Mouse (Mus musculus) left cerebral cortex, postnatal 10 days (tissue): ENCODE measurements around the gene Ror1. TPM values are rescaled to one million over a fixed set of nuclear protein-coding genes. Genes with fewer than 3 reads are reported as not detected.
A peak's percentile ranks its signal among the peaks of the same experiment; 100 is the strongest.

Source experiments
- DNase-seq, 2 experiments: peaks; one replicate each; pipeline ENCODE4 v3.0.0; 2021 to 2022; ENCODE audit warnings: low spot score in 2 of 2, mixed read lengths in 1 of 2; ENCODE audit errors: extremely low spot score in 1 of 2
- intact Hi-C: fragments of 180-260 bp; cut with DNase I; formaldehyde crosslinking; loops from one replicate; pipeline ENCODE4 v1.15.1; 2025
- total RNA-seq, 2 experiments: library from RNA; stranded (reverse); gene quantifications; 2 replicates each; pipeline ENCODE4 v1.2.3; 2021

Ror1 gene
- total RNA-seq, 2 experiments from 2014 or later: 0.89 to 1.2 TPM

GRCm38 (mm10) chr4:100328361-100328970, 232.9 kb downstream of the Ror1 start:
- no peak for DNase-seq
- intact Hi-C loops: no loop called here

GRCm38 (mm10) chr4:100335168-100335567, 239.6 kb downstream of the Ror1 start:
- intact Hi-C loops: no loop called here
- no peak for DNase-seq

- DNase-seq: no peak
- intact Hi-C loops: no loop called here
Observed at GRCm38 (mm10) chr4:100347791-100348190, 252.2 kb downstream of the Ror1 start.

GRCm38 (mm10) chr4:100350106-100350795, 254.7 kb downstream of the Ror1 start:
- DNase-seq: no peak
- intact Hi-C loops: no loop called here

GRCm38 (mm10) chr4:100351797-100352290, 256.3 kb downstream of the Ror1 start:
- intact Hi-C loops: no loop called here
- DNase-seq: no peak

GRCm38 (mm10) chr4:100355566-100355965, 260.0 kb downstream of the Ror1 start:
- intact Hi-C loops: no loop called here
- DNase-seq: peak; percentile 15 to 41

GRCm38 (mm10) chr4:100357881-100358589, 262.4 kb downstream of the Ror1 start:
- DNase-seq: peak in 1 of 2 experiments; percentile 13
- intact Hi-C loops: no loop called here

GRCm38 (mm10) chr4:100363666-100364065, 268.1 kb downstream of the Ror1 start:
- intact Hi-C loops: no loop called here
- no peak for DNase-seq

GRCm38 (mm10) chr4:100368691-100369090, 273.1 kb downstream of the Ror1 start:
- intact Hi-C loops: no loop called here
- no peak for DNase-seq

GRCm38 (mm10) chr4:100369541-100370174, 274.1 kb downstream of the Ror1 start:
- no peak for DNase-seq
- intact Hi-C loops: no loop called here

GRCm38 (mm10) chr4:100372806-100373205, 277.2 kb downstream of the Ror1 start:
- intact Hi-C loops: no loop called here
- no peak for DNase-seq

- intact Hi-C loops: no loop called here
- no peak for DNase-seq
Observed at GRCm38 (mm10) chr4:100373780-100374179, 278.2 kb downstream of the Ror1 start.

GRCm38 (mm10) chr4:100375286-100375685, 279.7 kb downstream of the Ror1 start:
- intact Hi-C loops: no loop called here
- no peak for DNase-seq

- DNase-seq: no peak
- intact Hi-C loops: no loop called here
Observed at GRCm38 (mm10) chr4:100376163-100376562, 280.6 kb downstream of the Ror1 start.

GRCm38 (mm10) chr4:100377231-100377630, 281.6 kb downstream of the Ror1 start:
- intact Hi-C loops: no loop called here
- DNase-seq: no peak

- intact Hi-C loops: no loop called here
- no peak for DNase-seq
Observed at GRCm38 (mm10) chr4:100377996-100378395, 282.4 kb downstream of the Ror1 start.

GRCm38 (mm10) chr4:100381760-100382159, 286.2 kb downstream of the Ror1 start:
- intact Hi-C loops: no loop called here
- no peak for DNase-seq

- no peak for DNase-seq
- intact Hi-C loops: no loop called here
Observed at GRCm38 (mm10) chr4:100386272-100386988, 290.8 kb downstream of the Ror1 start.

- no peak for DNase-seq
- intact Hi-C loops: no loop called here
Observed at GRCm38 (mm10) chr4:100390436-100390835, 294.8 kb downstream of the Ror1 start.
